Mouse (Mus musculus): ENCODE data around the gene Cntn5. TPM values are rescaled to one million over a fixed set of nuclear protein-coding genes. Genes with fewer than 3 reads are reported as not detected.

The Cntn5 gene
- polyA plus RNA-seq, 1 experiment from 2014 or later: 0.41 TPM

- no peak overlapping the region for H3K4me2 ChIP-seq
- H3K4me1 ChIP-seq: no peaks in the 10 kb centered on the region
- no peak overlapping the region for H3K9ac ChIP-seq
- H3K9me3 ChIP-seq: no peaks in the 10 kb centered on the region
- no peaks in the 10 kb centered on the region for H3K36me3 ChIP-seq
- no peaks in the 10 kb centered on the region for H3K27me3 ChIP-seq (replicated peaks)
- no peak overlapping the region for H3K4me3 ChIP-seq (replicated peaks)
- ATAC-seq (ENCODE audit: insufficient read depth, low FRiP score, low read depth): no peak
- H3K27ac ChIP-seq: no peak overlapping the region
- 70% methylated on average over 3 of the region's 3 CpGs for WGBS
Measured at GRCm38 (mm10) chr9:9860631-9861030, 1043.9 kb downstream of the Cntn5 start.

- no peaks in the 10 kb centered on the region for H3K36me3 ChIP-seq
- H3K27ac ChIP-seq: no peak overlapping the region
- no peak overlapping the region for H3K4me2 ChIP-seq
- H3K9me3 ChIP-seq: no peaks in the 10 kb centered on the region
- H3K4me1 ChIP-seq: no peaks in the 10 kb centered on the region
- H3K27me3 ChIP-seq (replicated peaks): no peaks in the 10 kb centered on the region
- ATAC-seq (ENCODE audit: insufficient read depth, low FRiP score, low read depth): no peak
- no peak overlapping the region for H3K4me3 ChIP-seq (replicated peaks)
- WGBS: 51% methylated on average over 1 of the region's 1 CpGs
- H3K9ac ChIP-seq: no peak overlapping the region
Measured at GRCm38 (mm10) chr9:9859323-9859722, 1045.3 kb downstream of the Cntn5 start.

GRCm38 (mm10) chr9:9854791-9855190 lies 1049.8 kb downstream of the Cntn5 start:
- Histone ChIP-seq H3K36me3 (no peaks in the 10 kb centered on the region), H3K9ac (no peak overlapping the region), H3K4me3 (replicated peaks) (no peak overlapping the region), H3K27ac (no peak overlapping the region), H3K4me1 (no peaks in the 10 kb centered on the region), H3K27me3 (replicated peaks) (no peaks in the 10 kb centered on the region), H3K4me2 (no peak overlapping the region), H3K9me3 (no peaks in the 10 kb centered on the region)
- no peak for ATAC-seq (ENCODE audit: insufficient read depth, low FRiP score, low read depth)
- WGBS: 60% methylated on average over 1 of the region's 1 CpGs

GRCm38 (mm10) chr9:9830231-9830630 lies 1074.3 kb downstream of the Cntn5 start:
- Histone ChIP-seq H3K4me1 (no peaks in the 10 kb centered on the region), H3K9ac (no peak overlapping the region), H3K27ac (no peak overlapping the region), H3K4me3 (replicated peaks) (no peak overlapping the region), H3K36me3 (no peaks in the 10 kb centered on the region), H3K9me3 (no peaks in the 10 kb centered on the region), H3K4me2 (no peak overlapping the region), H3K27me3 (replicated peaks) (no peaks in the 10 kb centered on the region)
- no peak for ATAC-seq (ENCODE audit: insufficient read depth, low FRiP score, low read depth)
- WGBS: 66% methylated on average over 2 of the region's 2 CpGs

GRCm38 (mm10) chr9:9819963-9820362 lies 1084.6 kb downstream of the Cntn5 start:
- Histone ChIP-seq H3K9me3 (no peaks in the 10 kb centered on the region), H3K4me3 (replicated peaks) (no peak overlapping the region), H3K27ac (no peak overlapping the region), H3K36me3 (no peaks in the 10 kb centered on the region), H3K9ac (no peak overlapping the region), H3K4me2 (no peak overlapping the region), H3K4me1 (no peaks in the 10 kb centered on the region), H3K27me3 (replicated peaks) (no peaks in the 10 kb centered on the region)
- ATAC-seq (ENCODE audit: insufficient read depth, low FRiP score, low read depth): no peak
- 80% methylated on average over 1 of the region's 1 CpGs for WGBS

GRCm38 (mm10) chr9:9817477-9817876 lies 1087.1 kb downstream of the Cntn5 start:
- Histone ChIP-seq H3K4me3 (replicated peaks) (no peak overlapping the region), H3K4me2 (no peak overlapping the region), H3K27me3 (replicated peaks) (no peaks in the 10 kb centered on the region), H3K36me3 (no peaks in the 10 kb centered on the region), H3K9me3 (no peaks in the 10 kb centered on the region), H3K9ac (no peak overlapping the region), H3K4me1 (no peaks in the 10 kb centered on the region), H3K27ac (no peak overlapping the region)
- WGBS: 50% methylated on average over 2 of the region's 2 CpGs
- no peak for ATAC-seq (ENCODE audit: insufficient read depth, low FRiP score, low read depth)

- Histone ChIP-seq H3K9me3 (no peaks in the 10 kb centered on the region), H3K4me3 (replicated peaks) (no peak overlapping the region), H3K9ac (no peak overlapping the region), H3K27ac (no peak overlapping the region), H3K4me2 (no peak overlapping the region), H3K27me3 (replicated peaks) (no peaks in the 10 kb centered on the region), H3K36me3 (no peaks in the 10 kb centered on the region), H3K4me1 (no peaks in the 10 kb centered on the region)
- WGBS: 91% methylated on average over 2 of the region's 2 CpGs
- ATAC-seq (ENCODE audit: insufficient read depth, low FRiP score, low read depth): no peak
Measured at GRCm38 (mm10) chr9:9799546-9799945, 1105.0 kb downstream of the Cntn5 start.

- Histone ChIP-seq H3K4me3 (replicated peaks) (no peak overlapping the region), H3K9me3 (no peaks in the 10 kb centered on the region), H3K4me2 (no peak overlapping the region), H3K27me3 (replicated peaks) (no peaks in the 10 kb centered on the region), H3K4me1 (no peaks in the 10 kb centered on the region), H3K9ac (no peak overlapping the region), H3K36me3 (no peaks in the 10 kb centered on the region), H3K27ac (no peak overlapping the region)
- WGBS: 54% methylated on average over 3 of the region's 3 CpGs
- ATAC-seq (ENCODE audit: insufficient read depth, low FRiP score, low read depth): no peak
Measured at GRCm38 (mm10) chr9:9783680-9784079, 1120.9 kb downstream of the Cntn5 start.

- H3K36me3 ChIP-seq: no peaks in the 10 kb centered on the region
Measured at GRCm38 (mm10) chr9:9781157-9781884, 1123.3 kb downstream of the Cntn5 start.

GRCm38 (mm10) chr9:9779646-9780045 lies 1124.9 kb downstream of the Cntn5 start:
- H3K4me1 ChIP-seq: no peaks in the 10 kb centered on the region
- H3K36me3 ChIP-seq: no peaks in the 10 kb centered on the region
- 46% methylated on average over 3 of the region's 3 CpGs for WGBS
- H3K9me3 ChIP-seq: no peaks in the 10 kb centered on the region
- H3K9ac ChIP-seq: no peak overlapping the region
- no peak overlapping the region for H3K4me3 ChIP-seq (replicated peaks)
- H3K27ac ChIP-seq: no peak overlapping the region
- no peaks in the 10 kb centered on the region for H3K27me3 ChIP-seq (replicated peaks)
- H3K4me2 ChIP-seq: no peak overlapping the region
- ATAC-seq (ENCODE audit: insufficient read depth, low FRiP score, low read depth): no peak

More at GRCm38 (mm10) chr9:9781157-9781884, 1123.3 kb downstream of the Cntn5 start:
- ATAC-seq (ENCODE audit: insufficient read depth, low FRiP score, low read depth): no peak
- WGBS: 69% methylated on average over 9 of the region's 9 CpGs
- no peak overlapping the region for H3K4me2 ChIP-seq
- no peaks in the 10 kb centered on the region for H3K9me3 ChIP-seq
- no peaks in the 10 kb centered on the region for H3K4me1 ChIP-seq
- no peak overlapping the region for H3K27ac ChIP-seq
- no peak overlapping the region for H3K4me3 ChIP-seq (replicated peaks)
- H3K27me3 ChIP-seq (replicated peaks): no peaks in the 10 kb centered on the region
- H3K9ac ChIP-seq: no peak overlapping the region

GRCm38 (mm10) chr9:9770777-9771176 lies 1133.8 kb downstream of the Cntn5 start:
- Histone ChIP-seq H3K36me3 (no peaks in the 10 kb centered on the region), H3K4me1 (no peaks in the 10 kb centered on the region), H3K27me3 (replicated peaks) (no peaks in the 10 kb centered on the region), H3K4me2 (no peak overlapping the region), H3K4me3 (replicated peaks) (no peak overlapping the region), H3K9me3 (no peaks in the 10 kb centered on the region), H3K27ac (no peak overlapping the region), H3K9ac (no peak overlapping the region)
- WGBS: 73% methylated on average over 2 of the region's 2 CpGs
- ATAC-seq (ENCODE audit: insufficient read depth, low FRiP score, low read depth): no peak

- Histone ChIP-seq H3K4me2 (no peak overlapping the region), H3K9ac (no peak overlapping the region), H3K9me3 (no peaks in the 10 kb centered on the region), H3K27ac (no peak overlapping the region), H3K27me3 (replicated peaks) (no peaks in the 10 kb centered on the region), H3K36me3 (no peaks in the 10 kb centered on the region), H3K4me1 (no peaks in the 10 kb centered on the region), H3K4me3 (replicated peaks) (no peak overlapping the region)
- no peak for ATAC-seq (ENCODE audit: insufficient read depth, low FRiP score, low read depth)
Measured at GRCm38 (mm10) chr9:9769659-9770058, 1134.9 kb downstream of the Cntn5 start.

GRCm38 (mm10) chr9:9718145-9718544 lies 1186.4 kb downstream of the Cntn5 start:
- WGBS: 71% methylated on average over 1 of the region's 1 CpGs
- Histone ChIP-seq H3K27ac (no peak overlapping the region), H3K9ac (no peak overlapping the region), H3K9me3 (no peaks in the 10 kb centered on the region), H3K27me3 (replicated peaks) (no peaks in the 10 kb centered on the region), H3K4me3 (replicated peaks) (no peak overlapping the region), H3K4me2 (no peak overlapping the region), H3K36me3 (no peaks in the 10 kb centered on the region), H3K4me1 (no peaks in the 10 kb centered on the region)
- no peak for ATAC-seq (ENCODE audit: insufficient read depth, low FRiP score, low read depth)
